Mouse (Mus musculus): ENCODE results near the gene Gpr153.
"Not testable (repeated sequence)": the region's sequence is repeated elsewhere in the genome, so short reads cannot be mapped to it uniquely, and the experiment has no call there.

Gpr153 gene

DNA sequence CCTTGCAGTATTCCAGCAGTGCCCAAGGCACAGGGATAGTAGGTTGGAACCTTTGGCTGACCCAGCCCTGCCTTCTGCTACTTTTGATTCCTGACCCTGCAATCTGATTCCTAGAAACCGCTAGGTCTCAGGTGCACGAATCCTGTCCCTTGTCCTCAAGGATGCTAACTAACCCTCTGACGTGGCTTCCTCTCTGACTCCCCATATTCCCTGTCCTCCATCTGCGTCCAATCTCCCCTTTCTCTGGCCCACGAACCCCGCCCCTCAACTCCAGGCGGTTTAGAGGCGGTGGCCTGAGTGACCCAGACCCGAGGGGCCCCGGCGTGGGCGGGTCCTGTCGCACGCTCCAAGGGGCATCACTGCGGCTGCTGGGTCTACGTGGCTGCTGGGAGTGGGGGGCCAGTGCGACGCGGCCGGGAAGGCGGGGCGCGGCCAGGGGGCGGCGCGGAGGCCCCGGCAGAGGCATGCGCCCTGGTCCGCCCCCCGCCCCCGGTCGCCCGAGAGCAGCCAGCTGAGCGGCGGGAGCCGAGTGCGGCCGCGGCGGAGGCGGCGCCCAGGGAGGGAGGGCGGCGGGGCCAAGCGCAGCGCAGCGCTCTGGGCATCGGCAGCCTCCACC is at the start of gene Gpr153:
Gpr153 (plus strand) TSS at position 612 of the 616 bp plus-strand sequence.
- no peak for DNase-seq (ENCODE audit: low spot score)

DNA sequence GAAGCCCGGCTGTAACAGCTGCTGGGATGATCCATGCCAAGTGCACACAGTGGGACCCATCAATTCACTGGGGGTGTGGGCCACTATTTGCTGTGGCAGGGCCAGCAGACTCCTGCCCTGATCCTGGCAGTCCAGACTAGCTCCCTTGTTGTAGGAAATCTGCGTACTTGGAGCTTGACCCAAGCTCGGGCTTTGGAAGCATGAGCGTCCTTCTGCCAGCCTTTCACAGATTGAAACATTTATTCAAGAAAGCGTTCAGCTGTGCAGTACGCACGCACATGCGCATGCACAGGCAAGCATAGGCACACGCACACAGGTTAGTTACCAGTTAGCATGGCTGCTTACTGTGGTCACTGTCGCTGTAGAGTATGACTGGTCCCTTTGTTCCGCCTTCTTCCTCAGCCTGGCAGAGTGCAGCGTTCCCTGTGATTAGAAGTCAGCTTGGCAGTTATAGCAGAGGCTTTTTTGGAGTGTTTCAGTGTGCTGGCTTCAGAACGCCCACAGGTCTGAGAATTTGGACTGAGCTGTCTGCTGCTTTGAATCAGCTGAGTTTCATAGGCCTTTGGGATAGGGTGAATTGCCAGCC is 47.0 kb upstream of the Gpr153 start:
- DNase-seq (ENCODE audit: low spot score): no peak

DNA sequence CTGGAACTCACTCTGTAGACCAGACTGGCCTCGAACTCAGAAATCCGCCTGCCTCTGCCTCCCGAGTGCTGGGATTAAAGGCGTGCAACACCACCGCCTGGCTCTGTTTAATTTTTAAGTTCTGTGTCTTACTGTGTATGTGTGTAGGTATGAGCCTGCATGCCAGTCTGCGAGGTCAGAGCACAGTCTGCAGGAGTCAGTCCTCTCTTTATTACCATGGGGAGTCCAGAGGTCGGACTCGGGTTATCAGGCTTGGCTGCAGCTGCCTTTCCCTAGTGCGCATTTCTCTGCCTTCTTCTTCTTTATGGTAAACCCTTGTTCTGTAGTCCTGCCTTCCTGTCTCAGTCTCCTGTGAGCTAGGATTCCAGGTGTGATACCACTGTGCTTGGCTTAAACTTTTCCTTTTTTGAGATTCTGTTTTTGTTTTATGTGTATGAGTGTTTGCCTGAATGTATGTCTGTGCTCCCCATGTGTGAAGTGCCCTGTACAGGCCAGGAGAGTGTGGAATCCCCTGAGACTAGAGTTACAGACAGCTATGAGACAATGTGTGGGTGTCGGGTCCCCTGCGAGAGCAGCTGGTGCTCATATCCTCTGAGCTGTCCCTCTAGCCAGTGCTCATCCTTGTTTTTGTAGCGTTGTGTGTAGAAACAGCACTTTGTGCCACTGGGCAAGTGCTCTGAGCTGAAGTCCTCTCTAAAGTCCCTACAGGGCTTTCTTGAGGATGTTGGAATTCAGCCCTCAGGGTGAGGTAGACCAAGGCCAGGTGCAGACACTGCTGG is 46.1 kb upstream of the Gpr153 start:
- DNase-seq (ENCODE audit: low spot score): no peak

DNA sequence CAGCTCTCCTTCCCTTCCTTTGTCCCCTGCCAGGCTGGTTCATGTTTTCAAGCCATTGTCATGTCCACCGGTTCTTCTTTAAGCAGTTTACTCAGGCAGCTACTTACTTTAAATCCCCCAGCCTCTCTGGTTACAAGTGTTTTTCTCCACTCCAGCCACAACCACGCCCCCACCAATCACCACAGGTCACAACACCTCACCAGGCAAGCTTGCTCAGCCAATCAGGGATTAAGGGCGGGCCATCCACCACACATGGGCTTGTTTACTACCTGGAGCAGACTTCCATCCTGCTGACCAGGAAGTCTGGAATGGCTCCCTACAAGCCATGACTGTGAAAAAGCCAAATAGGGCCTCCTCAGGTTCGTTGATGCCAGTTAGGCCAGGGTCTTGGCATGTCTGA is 43.7 kb upstream of the Gpr153 start:
- DNase-seq (ENCODE audit: low spot score): not testable (repeated sequence)

DNA sequence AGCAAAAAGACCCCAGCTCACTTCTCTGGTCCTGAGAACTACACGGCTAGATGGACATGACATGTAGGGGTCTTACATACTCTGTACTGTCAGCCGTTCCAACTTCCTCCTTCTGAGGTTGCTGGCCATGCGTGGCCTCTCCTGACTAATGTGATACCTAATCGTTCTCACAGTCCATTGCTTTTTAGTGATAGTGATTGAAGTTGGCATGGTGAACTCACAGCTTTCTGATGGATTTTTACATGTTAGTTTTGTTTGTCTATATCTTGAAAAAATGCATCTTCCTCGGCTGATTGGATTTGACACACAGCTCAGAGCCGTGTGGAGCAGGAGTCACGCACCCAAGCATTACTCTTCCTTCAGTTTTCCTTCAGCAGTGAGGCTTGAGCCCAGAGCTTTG is 42.7 kb upstream of the Gpr153 start:
- DNase-seq (ENCODE audit: low spot score): no peak

DNA sequence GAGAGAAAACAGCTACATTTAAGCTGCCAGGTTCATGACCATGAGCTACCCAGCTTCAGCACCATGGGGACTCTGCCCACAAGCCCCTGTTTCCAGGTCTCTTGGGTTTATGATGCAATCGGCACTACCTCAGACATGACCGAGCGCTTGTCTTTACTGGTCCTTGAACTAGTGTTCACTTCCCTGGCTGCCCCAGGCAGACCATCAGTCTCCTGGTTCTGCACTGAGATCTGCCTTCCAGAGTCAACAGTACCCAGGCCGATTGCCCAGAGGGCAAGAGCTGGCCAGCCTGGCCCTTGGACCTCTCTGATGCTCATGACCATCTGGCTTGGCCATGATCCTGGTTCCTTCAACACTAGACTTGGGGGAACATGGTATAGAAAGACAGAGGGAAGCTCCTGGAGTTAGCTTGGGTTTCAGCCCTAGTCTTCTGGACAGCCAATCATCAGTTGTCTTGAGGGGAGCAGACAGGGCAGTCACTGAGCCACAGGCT is 41.6 kb upstream of the Gpr153 start:
- DNase-seq (ENCODE audit: low spot score): no peak

DNA sequence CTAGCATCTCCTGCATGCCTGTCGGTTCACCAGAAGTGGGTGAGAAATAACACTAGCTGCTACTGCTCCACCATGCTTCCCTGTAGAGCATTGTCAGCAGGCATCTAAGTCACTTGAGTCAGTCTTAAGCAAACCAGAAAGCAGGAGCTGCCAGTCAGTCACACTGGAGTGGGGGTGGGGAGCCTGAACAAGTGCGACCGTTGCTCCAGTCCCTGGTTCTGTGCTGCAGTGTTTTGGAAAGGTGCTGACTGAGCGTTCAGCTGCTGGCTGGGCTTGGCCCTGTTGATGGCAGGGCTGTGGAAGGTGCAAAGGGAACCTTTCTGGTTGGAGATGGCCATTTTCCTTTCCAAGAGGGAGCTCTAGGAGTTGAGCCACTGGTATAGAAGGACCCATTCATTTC is 34.1 kb upstream of the Gpr153 start:
- DNase-seq (ENCODE audit: low spot score): no peak

DNA sequence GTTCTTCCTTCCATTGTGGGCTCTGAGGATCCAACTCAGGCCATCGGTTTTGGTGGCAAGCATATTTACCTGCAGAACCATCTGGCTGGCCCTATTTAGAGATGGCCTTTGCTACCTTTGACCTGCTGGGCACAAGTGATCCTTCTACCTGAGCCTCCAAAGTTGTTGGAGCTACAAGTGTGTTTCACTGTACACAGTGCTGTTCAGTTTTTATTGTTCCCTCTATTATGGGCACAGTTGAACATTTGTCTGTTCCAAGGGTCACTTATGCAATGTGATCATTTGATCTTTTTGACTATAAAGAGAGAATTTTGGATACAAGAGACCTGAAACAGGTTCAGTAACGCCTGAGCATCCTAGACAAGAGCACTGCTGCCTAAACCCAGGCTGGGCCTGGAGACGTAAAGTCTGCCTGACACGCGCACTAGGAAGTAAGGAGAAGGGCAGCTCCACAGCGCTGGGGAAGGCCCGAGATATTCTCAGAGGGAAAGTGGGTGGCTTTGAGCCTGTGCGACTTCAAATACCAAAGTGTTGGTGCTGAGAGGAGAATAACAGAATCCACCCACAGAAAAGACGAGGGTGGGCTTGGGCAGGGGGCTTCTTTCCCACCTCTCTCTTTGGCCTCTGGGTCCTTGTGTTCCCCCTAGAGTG is 30.7 kb upstream of the Gpr153 start:
- no peak for DNase-seq (ENCODE audit: low spot score)

DNA sequence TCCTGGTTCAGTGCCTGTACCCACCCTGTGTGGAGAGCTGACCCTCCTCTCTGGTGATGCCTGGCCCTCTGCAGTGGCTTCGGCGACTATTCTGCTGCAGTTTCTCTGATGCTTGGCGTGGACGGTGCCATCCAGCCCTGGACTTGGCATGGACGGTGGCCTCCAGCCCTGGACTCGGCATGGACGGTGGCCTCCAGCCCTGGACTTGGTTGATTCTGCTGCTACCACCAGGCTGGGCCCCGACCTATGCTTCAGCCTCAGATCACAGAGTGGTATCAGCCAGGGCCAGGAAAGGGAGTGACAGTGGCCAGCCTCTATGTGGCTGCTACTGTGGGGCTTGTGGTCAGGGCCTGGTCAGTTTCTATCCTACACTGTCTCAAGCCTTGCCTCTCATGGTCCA is 30.1 kb upstream of the Gpr153 start:
- DNase-seq (ENCODE audit: low spot score): no peak

DNA sequence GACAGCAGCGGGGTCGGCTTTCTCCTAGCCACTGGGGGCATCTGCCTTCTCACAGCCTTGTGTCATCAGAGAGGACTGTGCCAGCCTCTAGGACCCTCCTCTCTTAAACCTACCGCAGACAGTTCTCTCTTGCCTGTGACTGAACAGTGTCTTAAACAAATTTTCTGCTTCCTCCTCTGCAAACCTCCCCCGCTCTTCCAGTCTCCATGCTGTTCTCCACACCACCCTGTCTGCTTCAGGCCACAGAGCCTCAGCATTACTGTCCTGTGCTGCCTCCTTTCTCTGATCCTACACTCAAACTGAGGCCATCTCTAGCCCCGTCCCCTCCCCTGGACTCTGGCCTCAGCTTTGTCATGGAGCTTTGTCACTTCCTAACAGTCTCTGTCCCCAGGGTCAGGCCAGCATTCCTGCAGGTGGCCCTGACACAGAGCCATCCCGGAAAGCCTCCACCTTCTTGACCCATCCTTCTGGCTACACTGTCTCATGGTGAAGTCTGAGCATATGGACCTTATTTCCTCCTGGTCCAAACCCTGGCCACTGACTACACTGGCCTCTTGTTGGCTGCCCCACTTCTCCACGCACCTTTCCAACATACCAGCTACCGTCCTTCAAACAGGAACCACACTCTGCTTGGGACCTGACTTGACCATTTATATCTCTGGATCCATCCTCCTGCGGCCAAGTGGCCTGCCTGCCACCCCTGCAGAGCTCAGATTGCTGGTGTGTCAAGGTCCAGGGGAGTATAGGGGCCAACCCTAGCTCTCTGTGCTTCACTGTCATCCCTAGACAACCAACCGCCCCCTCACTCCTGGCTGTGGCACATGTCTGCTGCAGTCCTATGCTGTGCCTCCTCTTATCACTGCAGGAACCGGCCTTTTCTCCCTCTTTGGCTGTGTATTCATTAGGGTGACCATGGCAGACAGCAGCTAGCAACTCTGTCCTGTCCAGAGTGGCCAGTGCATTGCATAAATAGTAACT is 29.2 kb upstream of the Gpr153 start:
- DNase-seq (ENCODE audit: low spot score): no peak

DNA sequence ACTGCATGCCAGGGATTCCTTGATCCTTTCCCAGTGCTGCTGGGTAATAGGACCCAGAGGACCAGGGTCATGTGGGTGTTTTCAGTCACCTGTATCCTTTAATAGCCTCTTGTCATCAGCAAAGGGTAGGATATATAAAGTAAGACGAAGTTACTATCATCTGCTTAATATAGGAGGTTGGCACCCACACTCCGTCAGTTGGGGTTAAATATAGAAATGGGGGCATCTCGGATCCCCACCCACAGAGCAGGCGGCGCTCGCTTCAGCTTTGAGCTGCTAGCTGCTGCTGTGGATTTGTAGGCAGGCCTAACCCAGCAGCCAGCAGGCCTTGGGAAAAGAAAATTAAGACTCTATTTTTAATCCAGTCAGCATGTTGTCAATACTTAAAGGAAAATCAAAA is 28.0 kb upstream of the Gpr153 start:
- no peak for DNase-seq (ENCODE audit: low spot score)

DNA sequence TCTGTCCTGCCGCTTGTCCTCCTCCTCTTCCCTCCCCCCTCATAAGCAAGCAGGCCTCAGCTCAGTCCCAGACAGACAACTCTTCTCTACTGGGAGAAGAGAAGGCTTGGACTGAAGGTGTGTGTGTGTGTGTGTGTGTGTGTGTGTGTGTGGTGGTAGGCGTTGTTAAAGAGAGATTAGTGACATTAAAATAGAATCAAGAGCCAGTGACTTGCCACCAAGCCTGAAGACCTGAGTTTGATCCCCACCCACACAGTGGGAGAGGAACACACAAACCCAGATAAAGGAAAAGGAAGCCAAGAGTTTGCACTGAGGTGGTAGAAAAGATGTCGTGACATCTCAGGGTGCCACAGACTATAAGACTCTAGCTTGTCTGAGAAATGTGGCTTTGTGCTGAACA is 26.8 kb upstream of the Gpr153 start:
- no peak for DNase-seq (ENCODE audit: low spot score)

DNA sequence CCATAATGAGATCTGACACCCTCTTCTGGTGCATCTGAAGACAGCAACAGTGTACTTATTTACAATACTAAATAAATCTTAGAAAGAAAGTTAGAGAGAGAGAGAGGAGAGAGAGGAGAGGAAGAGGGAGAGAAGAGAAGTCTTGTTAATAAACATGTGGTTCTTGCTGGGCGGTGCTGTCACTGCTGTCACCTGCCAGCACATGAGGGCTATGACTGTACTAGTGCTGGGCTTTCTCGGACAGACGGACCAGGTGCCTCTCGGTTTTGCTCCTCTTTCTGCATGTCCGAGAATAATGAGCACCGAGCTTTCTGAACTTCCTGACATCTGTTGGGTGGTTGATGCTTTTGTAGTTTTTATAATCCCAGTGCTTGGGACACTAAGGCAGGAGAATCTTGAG is 23.4 kb upstream of the Gpr153 start:
- DNase-seq (ENCODE audit: low spot score): no peak

DNA sequence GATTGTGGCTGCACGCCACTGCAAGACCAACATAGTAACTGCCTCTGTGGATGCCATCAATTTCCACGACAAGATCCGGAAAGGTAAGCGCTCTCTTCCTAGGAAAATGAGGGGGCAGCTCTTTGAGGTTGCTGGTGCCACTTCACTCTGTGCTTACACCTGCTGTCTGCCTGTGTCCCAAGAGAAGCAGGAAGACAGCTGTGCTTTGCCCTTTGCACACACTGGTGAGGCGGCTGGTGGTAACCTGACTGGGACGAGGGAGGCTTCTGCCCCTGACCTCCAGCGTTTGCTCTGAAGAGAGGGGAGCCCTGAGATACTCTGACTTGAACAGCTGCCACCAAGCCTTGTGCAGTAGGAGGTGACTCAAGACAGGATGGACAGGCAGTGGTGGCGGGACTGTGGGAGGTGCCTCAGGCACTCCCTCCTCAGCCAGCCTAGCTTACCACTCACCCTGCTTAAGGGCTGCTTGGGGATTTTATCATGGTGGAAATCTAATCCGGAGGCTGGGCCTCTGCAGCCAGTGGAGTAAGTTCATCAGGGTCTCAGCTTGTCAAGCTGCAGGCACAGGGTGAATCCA is 20.8 kb upstream of the Gpr153 start:
- no peak for DNase-seq (ENCODE audit: low spot score)

DNA sequence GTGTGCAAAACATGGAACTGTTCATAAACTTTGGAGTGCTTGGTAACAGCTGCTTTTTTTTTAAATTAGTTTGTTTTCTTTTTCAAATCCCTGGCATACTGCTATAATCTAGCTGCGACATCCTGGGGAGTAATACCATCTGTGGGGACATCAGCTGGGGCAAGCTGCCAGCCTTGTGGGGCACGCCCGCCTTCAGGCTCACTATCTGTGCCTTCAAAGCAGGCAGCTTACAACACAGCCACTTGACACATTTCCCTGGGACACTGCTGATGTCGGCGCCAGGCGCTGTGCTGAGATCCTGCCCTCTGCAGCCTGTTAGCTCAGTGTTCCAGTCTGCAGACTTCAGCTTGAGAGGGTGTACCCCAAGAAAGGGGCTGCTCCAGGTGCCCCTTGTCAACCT is 17.0 kb upstream of the Gpr153 start:
- DNase-seq (ENCODE audit: low spot score): no peak

DNA sequence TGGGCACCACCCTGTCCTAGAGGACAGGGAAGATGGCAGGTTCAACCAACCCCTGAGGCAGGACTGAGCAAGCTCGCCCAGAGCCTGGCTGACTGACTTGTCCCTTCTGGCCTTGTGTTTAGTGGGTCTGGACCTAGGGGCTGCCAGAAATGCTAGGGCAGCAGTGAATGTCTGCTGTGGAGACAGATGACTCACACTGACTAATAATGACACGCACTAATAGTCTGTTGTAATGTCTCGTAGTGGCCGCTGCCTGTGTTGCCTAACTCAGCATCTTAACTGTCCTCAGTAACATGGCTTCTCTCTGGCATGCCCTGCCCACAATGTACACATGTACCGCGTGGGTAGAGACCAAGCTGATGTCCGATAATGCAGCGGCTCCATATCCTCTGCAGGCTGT is 13.6 kb upstream of the Gpr153 start:
- DNase-seq (ENCODE audit: low spot score): no peak

DNA sequence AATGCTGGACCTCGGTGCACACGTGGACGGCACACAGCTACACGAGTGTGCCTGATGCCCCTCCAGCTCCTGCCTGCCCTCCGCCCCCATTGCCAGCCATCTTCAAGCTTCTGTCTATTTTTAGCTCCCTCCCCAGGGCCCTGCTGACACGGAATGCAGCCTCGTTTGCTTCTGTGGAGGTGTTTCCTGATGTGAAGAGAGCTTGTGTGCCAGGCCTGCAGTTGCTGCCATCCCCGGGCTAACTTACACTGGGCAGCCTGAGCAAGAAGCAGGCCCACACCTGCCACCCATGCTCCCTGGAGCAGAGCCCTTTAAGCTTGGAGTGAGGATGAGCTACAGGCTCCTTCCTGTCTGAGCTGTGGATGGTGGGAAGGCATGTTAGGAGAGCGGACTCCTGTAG is 11.8 kb upstream of the Gpr153 start:
- no peak for DNase-seq (ENCODE audit: low spot score)

DNA sequence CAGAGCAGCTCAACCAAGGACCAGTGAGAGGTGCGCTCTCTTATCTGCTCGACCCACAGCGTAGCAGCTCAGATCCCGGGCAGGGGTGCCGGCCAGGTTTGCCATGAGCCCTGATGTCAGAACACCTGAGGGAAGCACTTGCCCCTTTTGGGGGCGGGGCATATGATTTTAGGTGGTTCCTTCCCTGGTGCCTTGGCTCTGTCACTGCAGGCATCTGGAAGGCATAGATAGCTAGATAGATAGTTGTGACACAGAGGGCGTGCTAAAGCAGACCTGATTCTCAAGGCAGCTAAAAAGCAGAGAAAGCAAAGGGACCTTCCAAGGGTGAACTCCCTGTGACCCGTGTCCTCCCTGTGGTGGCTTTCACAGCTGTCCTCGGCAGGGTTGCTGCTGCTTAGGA is 10.9 kb upstream of the Gpr153 start:
- DNase-seq (ENCODE audit: low spot score): no peak

DNA sequence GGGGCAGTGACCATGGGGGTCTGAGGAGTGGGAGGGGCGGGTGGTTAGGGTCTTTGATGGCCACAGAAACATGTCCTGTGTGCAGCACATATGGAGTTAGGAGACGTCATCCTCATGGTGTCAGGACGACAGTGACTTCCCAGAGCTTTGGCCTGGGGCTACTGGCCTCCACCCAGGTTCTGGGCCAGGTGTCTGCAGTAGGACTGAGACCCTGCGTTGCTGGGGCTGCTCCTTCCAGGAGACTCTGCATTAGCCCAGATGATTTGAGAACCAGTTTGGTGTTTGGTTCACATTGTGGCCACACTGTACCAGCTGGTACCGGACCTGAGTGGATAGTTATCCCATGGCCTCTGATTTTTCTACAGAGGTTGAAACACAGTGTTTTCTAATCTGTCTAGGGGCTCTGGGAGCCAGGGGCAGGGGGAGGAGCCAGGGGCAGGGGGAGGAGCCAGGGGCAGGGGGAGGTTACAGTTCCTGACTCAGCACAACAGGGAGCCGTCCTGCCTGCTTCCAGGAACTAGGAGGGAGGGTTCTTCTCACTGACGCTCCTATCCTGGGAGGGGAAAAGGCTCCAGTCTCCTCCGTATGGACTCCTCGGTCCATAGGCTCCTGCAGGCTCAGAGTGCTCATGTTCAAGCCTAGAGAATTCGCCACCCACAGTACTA is 10.4 kb upstream of the Gpr153 start:
- no peak for DNase-seq (ENCODE audit: low spot score)

DNA sequence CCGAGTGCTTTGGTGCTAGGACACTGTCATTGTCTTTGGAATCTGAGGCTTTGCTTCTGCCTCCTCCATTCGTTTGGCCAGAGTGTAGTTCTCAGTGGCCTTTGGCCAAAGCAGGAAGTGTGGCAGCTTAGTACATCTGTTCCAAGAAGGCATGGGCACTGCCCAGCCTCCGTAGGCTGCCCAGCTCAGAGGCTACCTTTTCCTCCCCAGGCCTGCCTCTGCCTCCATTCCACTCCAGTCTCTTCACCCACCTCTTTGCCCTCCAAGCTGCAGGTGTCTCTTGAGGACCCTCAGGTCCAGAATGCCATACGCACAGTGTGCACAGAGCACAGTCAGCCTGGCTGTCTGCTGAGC is 9.9 kb upstream of the Gpr153 start:
- DNase-seq (ENCODE audit: low spot score): no peak
